Mouse (Mus musculus) liver, postnatal 0 days (tissue): Measurements from ENCODE around the gene Mrps34.

Experiments
- CTCF ChIP-seq: sonication (generic); IDR thresholded peaks from 2 replicates; pipeline ENCODE4 v1.5.1; 2016; ENCODE audit warnings: antibody characterized with exemption, low read depth
- EP300 ChIP-seq: IDR thresholded peaks from 2 replicates; pipeline ENCODE4 v1.6.1; 2016; ENCODE audit warnings: antibody characterized with exemption, low read depth, mild to moderate bottlenecking

DNA sequence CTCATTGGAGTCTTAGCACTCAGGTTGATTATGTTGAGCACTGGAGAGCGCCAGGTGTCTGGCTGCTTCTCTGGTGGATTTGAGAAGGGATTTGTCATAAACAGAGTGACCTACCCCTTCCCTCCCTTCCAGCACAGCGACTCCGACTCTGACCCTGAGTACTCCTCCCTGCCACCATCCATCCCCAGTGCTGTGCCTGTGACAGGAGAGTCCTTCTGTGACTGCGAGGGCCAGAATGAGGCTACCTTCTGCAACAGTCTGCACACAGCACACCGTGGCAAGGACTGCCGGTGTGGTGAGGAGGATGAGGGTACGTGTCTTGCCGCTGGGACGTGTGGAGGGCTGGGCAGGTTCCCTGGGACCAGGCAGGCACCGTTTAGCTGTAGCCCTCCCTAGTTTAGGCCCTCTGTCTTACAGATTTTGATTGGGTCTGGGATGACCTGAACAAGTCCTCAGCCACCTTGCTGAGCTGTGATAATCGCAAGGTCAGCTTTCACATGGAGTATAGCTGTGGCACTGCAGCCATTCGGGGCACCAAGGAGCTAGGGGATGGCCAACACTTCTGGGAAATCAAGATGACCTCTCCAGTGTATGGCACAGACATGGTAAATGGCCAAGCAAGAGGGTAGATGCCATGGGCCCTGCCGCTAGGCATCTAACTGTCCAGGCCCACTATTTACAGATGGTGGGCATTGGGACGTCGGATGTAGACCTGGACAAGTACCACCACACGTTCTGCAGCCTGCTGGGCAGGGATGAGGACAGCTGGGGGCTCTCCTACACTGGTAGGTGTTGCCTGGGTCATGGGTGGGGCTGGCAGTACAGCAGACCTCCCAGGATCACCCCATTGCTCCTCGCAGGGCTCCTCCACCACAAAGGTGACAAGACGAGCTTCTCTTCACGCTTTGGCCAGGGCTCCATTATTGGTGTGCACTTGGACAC lies 4.5 kb upstream of the Mrps34 start:
- TF ChIP-seq CTCF (no peak), EP300 (no peak)
